Mouse (Mus musculus) myocyte (in vitro differentiated cells): ENCODE measurements at regions not wholly inside any gene's neighbourhood (a gene's known extent, or its start where the extent isn't known, plus 50 kb on each side); places are given as distances from the start of the nearest gene placed in this dataset.
"Not testable (repeated sequence)": the region's sequence is repeated elsewhere in the genome, so short reads cannot be mapped to it uniquely, and the experiment has no call there.

ENCODE experiments used
- H3K27me3 ChIP-seq: one replicate; pipeline ENCODE4 v1.6.1; 2011; ENCODE audit not compliant: control insufficient read depth, insufficient read depth, insufficient read length
- H3K36me3 ChIP-seq: one replicate; pipeline ENCODE4 v1.6.1; 2011; ENCODE audit not compliant: control insufficient read depth, insufficient read depth
- H3K4me2 ChIP-seq: one replicate; pipeline ENCODE4 v1.6.1; 2011; ENCODE audit warnings: low read depth, control low read depth
- H3K4me3 ChIP-seq: one replicate; pipeline ENCODE4 v1.5.1; 2011; ENCODE audit warnings: mild to moderate bottlenecking, control low read depth, moderate library complexity
- H3K79me2 ChIP-seq: one replicate; pipeline ENCODE4 v1.6.1; 2011; ENCODE audit not compliant: control insufficient read depth, insufficient read depth
- H3ac ChIP-seq: one replicate; pipeline ENCODE4 v1.6.1; 2011; ENCODE audit not compliant: control insufficient read depth, insufficient read length
- CEBPB ChIP-seq: IDR thresholded peaks from 2 replicates; pipeline ENCODE4 v1.6.1; 2011; ENCODE audit warnings: mild to moderate bottlenecking, moderate library complexity; ENCODE audit not compliant: poor library complexity, insufficient read depth, severe bottlenecking
- E2F4 ChIP-seq: IDR thresholded peaks from one replicate; pipeline ENCODE4 v1.6.1; 2011; ENCODE audit warnings: mild to moderate bottlenecking, control low read depth, moderate library complexity; ENCODE audit not compliant: insufficient read depth
- MAX ChIP-seq: IDR thresholded peaks from one replicate; pipeline ENCODE4 v1.6.1; 2011; ENCODE audit warnings: low read depth, mild to moderate bottlenecking, control low read depth
- MYOD1 ChIP-seq, 3 experiments: IDR thresholded peaks; one replicate each; pipeline ENCODE4 v1.6.1; 2011; ENCODE audit warnings: control low read depth in 2 of 3, low read depth in 2 of 3, mild to moderate bottlenecking in 2 of 3, moderate library complexity in 1 of 3; ENCODE audit not compliant: insufficient read length in 2 of 3, control insufficient read depth in 1 of 3
- MYOG ChIP-seq, 3 experiments: IDR thresholded peaks; one replicate each; pipeline ENCODE4 v1.6.1; 2011; ENCODE audit warnings: control low read depth in 2 of 3, low read depth in 2 of 3, mild to moderate bottlenecking in 2 of 3; ENCODE audit not compliant: insufficient read length in 2 of 3, control insufficient read depth in 1 of 3, insufficient read depth in 1 of 3
- POLR2A ChIP-seq: IDR thresholded peaks from one replicate; pipeline ENCODE4 v1.6.1; 2011; ENCODE audit warnings: low read depth, mild to moderate bottlenecking, control low read depth, moderate library complexity; ENCODE audit not compliant: insufficient read length
- POLR2AphosphoS2 ChIP-seq: IDR thresholded peaks from one replicate; pipeline ENCODE4 v1.6.1; 2011; ENCODE audit warnings: low read depth, control low read depth; ENCODE audit not compliant: insufficient read length
- REST ChIP-seq: IDR thresholded peaks from one replicate; pipeline ENCODE4 v1.6.1; 2011; ENCODE audit warnings: mild to moderate bottlenecking, control low read depth, moderate library complexity; ENCODE audit not compliant: insufficient read depth, insufficient read length
- SRF ChIP-seq: IDR thresholded peaks from one replicate; pipeline ENCODE4 v1.6.1; 2011; ENCODE audit warnings: low read depth; ENCODE audit not compliant: control insufficient read depth, insufficient read length
- TCF12 ChIP-seq: IDR thresholded peaks from one replicate; pipeline ENCODE4 v1.6.1; 2011; ENCODE audit warnings: mild to moderate bottlenecking, control low read depth; ENCODE audit not compliant: poor library complexity, insufficient read depth, severe bottlenecking
- TCF3 ChIP-seq: IDR thresholded peaks from one replicate; pipeline ENCODE4 v1.6.1; 2011; ENCODE audit warnings: low read depth, control low read depth; ENCODE audit not compliant: insufficient read length
- USF1 ChIP-seq: IDR thresholded peaks from one replicate; pipeline ENCODE4 v1.6.1; 2011; ENCODE audit warnings: low read depth, mild to moderate bottlenecking, control low read depth, moderate library complexity

DNA sequence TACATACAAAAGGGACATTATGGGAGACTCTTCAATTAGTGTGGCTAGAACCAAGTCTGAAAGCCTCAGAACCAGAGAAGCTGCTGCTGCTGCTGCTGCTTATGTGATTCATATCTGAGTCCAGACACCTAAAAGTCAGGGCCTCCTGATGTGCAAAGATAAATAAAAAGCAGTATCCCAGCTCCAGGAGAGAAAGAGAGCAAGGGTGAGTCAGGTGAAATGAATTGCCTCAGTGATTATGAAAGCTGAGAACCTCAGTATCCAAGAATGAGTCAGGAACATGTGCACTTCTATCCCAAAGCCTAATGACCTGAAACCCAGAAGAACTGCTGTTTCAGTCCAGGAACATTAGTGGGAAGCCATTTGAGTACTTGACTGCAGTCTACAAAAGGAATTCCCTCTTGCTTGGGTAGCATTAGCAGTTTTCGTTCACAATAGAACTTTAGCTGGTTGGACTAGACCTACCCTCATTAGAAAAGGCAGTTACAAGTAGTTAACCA lies 127.6 kb upstream of the Plcxd3 start:
- TF ChIP-seq E2F4, result no peak
- TF ChIP-seq CEBPB, result no peak
- TF ChIP-seq SRF, result no peak
- TF ChIP-seq USF1, result no peak
- no peak for TF ChIP-seq REST
- no peak for TF ChIP-seq TCF3
- TF ChIP-seq MYOD1 (IDR thresholded peaks at IDR 0.05; ENCODE audit: control insufficient read depth in 1 of 3, insufficient read length in 2 of 3, low read depth in 2 of 3), result no peak
- no peak for TF ChIP-seq MYOG (IDR thresholded peaks at IDR 0.05; ENCODE audit: control insufficient read depth in 1 of 3, insufficient read depth in 1 of 3, insufficient read length in 2 of 3, low read depth in 2 of 3)
- no peak overlapping the region for H3K4me3 ChIP-seq

GRCm38 (mm10) chr15:4264601-4265000 lies 110.7 kb upstream of the Plcxd3 start:
- Histone ChIP-seq H3K4me3 (no peak overlapping the region), H3K4me2 (no peak overlapping the region), H3K27me3 (no peaks in the 10 kb centered on the region), H3K36me3 (no peaks in the 10 kb centered on the region), H3K79me2 (no peaks in the 10 kb centered on the region), H3ac (no peak overlapping the region)
- TF ChIP-seq MYOD1 (IDR thresholded peaks at IDR 0.05; ENCODE audit: control insufficient read depth in 1 of 3, insufficient read length in 2 of 3, low read depth in 2 of 3), result peak in 1 of 3 experiments; percentile 10
- TF ChIP-seq POLR2AphosphoS2, result no peak

More for the DNA sequence above, 127.6 kb upstream of the Plcxd3 start:
- Histone ChIP-seq H3K36me3 (no peaks in the 10 kb centered on the region), H3K4me2 (no peak overlapping the region), H3ac (no peak overlapping the region), H3K79me2 (no peaks in the 10 kb centered on the region), H3K27me3 (no peaks in the 10 kb centered on the region)

- H3K79me2 ChIP-seq, result no peaks in the 10 kb centered on the region
- no peaks in the 10 kb centered on the region for H3K36me3 ChIP-seq
- H3ac ChIP-seq, result no peak overlapping the region
- no peak for TF ChIP-seq POLR2AphosphoS2
- TF ChIP-seq MYOD1 (IDR thresholded peaks at IDR 0.05; ENCODE audit: control insufficient read depth in 1 of 3, insufficient read length in 2 of 3, low read depth in 2 of 3), result no peak
- TF ChIP-seq MYOG (IDR thresholded peaks at IDR 0.05; ENCODE audit: control insufficient read depth in 1 of 3, insufficient read depth in 1 of 3, insufficient read length in 2 of 3, low read depth in 2 of 3), result no peak
- no peak for TF ChIP-seq E2F4
- no peak for TF ChIP-seq REST
- no peak for TF ChIP-seq MAX
- no peak for TF ChIP-seq CEBPB
- TF ChIP-seq TCF12, result no peak
- TF ChIP-seq TCF3, result no peak
- TF ChIP-seq POLR2A, result no peak
- no peak for TF ChIP-seq SRF
- no peak for TF ChIP-seq USF1
- H3K27me3 ChIP-seq, result no peaks in the 10 kb centered on the region
- H3K4me2 ChIP-seq, result no peak overlapping the region
- H3K4me3 ChIP-seq, result no peak overlapping the region
Measured at GRCm38 (mm10) chr15:4269835-4270234, 105.5 kb upstream of the Plcxd3 start.

DNA sequence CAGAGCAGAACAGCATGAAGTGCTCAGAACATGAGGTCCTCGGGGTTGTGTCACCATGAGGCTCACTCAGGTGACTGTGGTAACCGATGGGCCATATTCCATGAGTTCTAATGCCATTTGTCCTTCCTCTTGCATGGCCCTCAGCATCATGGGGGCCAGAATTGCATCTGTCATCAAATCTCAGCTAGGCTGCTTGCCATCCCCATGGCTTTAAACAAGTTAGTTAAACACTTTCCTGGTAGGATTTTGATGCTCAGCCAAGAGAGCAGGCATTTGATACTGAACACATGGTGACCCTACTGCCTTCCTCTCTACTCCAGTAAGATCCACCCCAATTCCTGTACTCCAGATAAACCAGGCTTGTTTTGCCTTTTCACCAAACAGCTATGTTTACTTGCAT lies 98.3 kb upstream of the Plcxd3 start:
- Histone ChIP-seq H3K4me2 (no peak overlapping the region), H3ac (no peak overlapping the region), H3K36me3 (no peaks in the 10 kb centered on the region), H3K4me3 (no peak overlapping the region), H3K79me2 (no peaks in the 10 kb centered on the region), H3K27me3 (no peaks in the 10 kb centered on the region)
- TF ChIP-seq POLR2A (no peak), MYOD1 (IDR thresholded peaks at IDR 0.05; ENCODE audit: control insufficient read depth in 1 of 3, insufficient read length in 2 of 3, low read depth in 2 of 3) (no peak), TCF3 (no peak), POLR2AphosphoS2 (no peak), SRF (no peak), TCF12 (no peak), REST (no peak), CEBPB (no peak), USF1 (no peak), E2F4 (no peak), MAX (no peak), MYOG (IDR thresholded peaks at IDR 0.05; ENCODE audit: control insufficient read depth in 1 of 3, insufficient read depth in 1 of 3, insufficient read length in 2 of 3, low read depth in 2 of 3) (no peak)

- Histone ChIP-seq H3K27me3 (no peaks in the 10 kb centered on the region), H3ac (no peak overlapping the region), H3K79me2 (no peaks in the 10 kb centered on the region), H3K4me3 (no peak overlapping the region), H3K36me3 (no peaks in the 10 kb centered on the region), H3K4me2 (no peak overlapping the region)
- TF ChIP-seq MYOG (IDR thresholded peaks at IDR 0.05; ENCODE audit: control insufficient read depth in 1 of 3, insufficient read depth in 1 of 3, insufficient read length in 2 of 3, low read depth in 2 of 3), result no peak
- TF ChIP-seq REST, result no peak
- TF ChIP-seq POLR2AphosphoS2, result no peak
- TF ChIP-seq SRF, result no peak
- no peak for TF ChIP-seq TCF3
- no peak for TF ChIP-seq CEBPB
- no peak for TF ChIP-seq TCF12
- no peak for TF ChIP-seq MAX
- no peak for TF ChIP-seq POLR2A
- TF ChIP-seq E2F4, result no peak
- no peak for TF ChIP-seq USF1
- TF ChIP-seq MYOD1 (IDR thresholded peaks at IDR 0.05; ENCODE audit: control insufficient read depth in 1 of 3, insufficient read length in 2 of 3, low read depth in 2 of 3), result no peak
Measured at GRCm38 (mm10) chr15:4307498-4307897, 67.8 kb upstream of the Plcxd3 start.

DNA sequence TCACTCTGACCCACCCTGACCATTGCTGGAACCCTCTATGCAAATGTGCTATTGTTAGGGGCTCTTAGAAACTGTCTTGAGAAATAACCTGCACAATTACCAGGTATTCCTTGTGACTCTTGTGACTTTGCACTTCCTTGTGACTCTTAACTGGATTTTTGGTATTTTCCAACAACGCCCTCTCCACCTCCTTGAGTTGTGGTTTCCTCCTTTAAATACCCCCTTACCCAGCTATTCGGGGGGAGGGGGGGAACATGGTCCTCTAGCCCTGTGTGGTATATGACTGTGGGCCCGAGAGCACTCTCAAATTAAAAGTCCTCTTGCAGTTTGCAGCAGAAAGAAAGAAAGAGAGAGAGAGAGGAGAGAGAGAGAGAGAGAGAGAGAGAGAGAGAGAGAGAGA lies 61.6 kb upstream of the Plcxd3 start:
- H3K79me2 ChIP-seq, H3K36me3 ChIP-seq, H3K4me2 ChIP-seq, H3K27me3 ChIP-seq, H3K4me3 ChIP-seq, H3ac ChIP-seq: not testable (repeated sequence)
